Mouse (Mus musculus) limb, embryonic 15.5 days (tissue): ENCODE results near the gene Ttc5. TPM values are rescaled to one million over a fixed set of nuclear protein-coding genes. Genes with fewer than 3 reads are reported as not detected.
"Not testable (repeated sequence)": the region's sequence is repeated elsewhere in the genome, so short reads cannot be mapped to it uniquely, and the experiment has no call there.

Experiments
- ATAC-seq: fragments of 200-750 bp; cut with Nextera tagmentation; 2 replicates; pipeline ENCODE4 v1.8.0; 2017; ENCODE audit warnings: low read depth, moderate TSS enrichment; ENCODE audit not compliant: insufficient number of reproducible peaks, low FRiP score, low TSS enrichment
- H3K27ac ChIP-seq: fragments of 300-500 bp; sonication (generic); 2 replicates; pipeline ENCODE4 v1.5.1; 2015; ENCODE audit warnings: moderate library complexity, mild to moderate bottlenecking, inconsistent platforms
- H3K27me3 ChIP-seq: fragments of 300-500 bp; sonication (generic); 2 replicates; pipeline ENCODE4 v1.6.1; 2015; ENCODE audit warnings: inconsistent platforms
- H3K36me3 ChIP-seq: fragments of 300-500 bp; sonication (generic); 2 replicates; pipeline ENCODE4 v1.6.1; 2015; ENCODE audit warnings: inconsistent platforms
- H3K4me1 ChIP-seq: fragments of 300-500 bp; sonication (generic); 2 replicates; pipeline ENCODE4 v1.6.1; 2015; ENCODE audit warnings: inconsistent platforms
- H3K4me2 ChIP-seq: fragments of 300-500 bp; sonication (generic); 2 replicates; pipeline ENCODE4 v1.6.1; 2015; ENCODE audit warnings: mild to moderate bottlenecking, inconsistent platforms
- H3K4me3 ChIP-seq: fragments of 300-500 bp; sonication (generic); 2 replicates; pipeline ENCODE4 v1.5.1; 2015; ENCODE audit warnings: mild to moderate bottlenecking, inconsistent platforms
- H3K9ac ChIP-seq: fragments of 300-500 bp; sonication (generic); 2 replicates; pipeline ENCODE4 v1.6.1; 2015; ENCODE audit warnings: inconsistent platforms
- H3K9me3 ChIP-seq: fragments of 300-500 bp; sonication (generic); 2 replicates; pipeline ENCODE4 v1.6.1; 2016; ENCODE audit warnings: inconsistent platforms
- WGBS: fragments of 180-500 bp; shearing (Covaris S2); methylation state at CpG from one replicate; pipeline ENCODE4 v1.1.7; 2015; 5-methylcytosine and 5-hydroxymethylcytosine counted together
- polyA plus RNA-seq: library from polyadenylated mRNA; unstranded; fragments of >200 nt; fragmentation: Nextera tagmentation; extraction: Ambion mirVana; gene quantifications from 2 replicates; pipeline ENCODE4 v1.2.1, GENCODE M21; 2015

The Ttc5 gene
- 59.8 and 63.1 TPM in 2 replicates for polyA plus RNA-seq

GRCm38 (mm10) chr14:50785251-50785637, at the start of gene Ttc5:
TSS of gene Ttc5 (minus strand) at chr14:50785519.
- H3K27ac ChIP-seq: peak within 1 kb of the TSS; percentile 76
- peak within 1 kb of the TSS; percentile 43 for H3K4me2 ChIP-seq
- no peaks in the 10 kb centered on the region for H3K27me3 ChIP-seq
- peaks cover 14% of the 10 kb centered on the region for H3K36me3 ChIP-seq
- peak; percentile 48; the same call in 1 of the 2 replicates for ATAC-seq
- peak within 1 kb of the TSS; percentile 61 for H3K9ac ChIP-seq
- no peaks in the 10 kb centered on the region for H3K9me3 ChIP-seq
- peaks cover 6% of the 10 kb centered on the region for H3K4me1 ChIP-seq
- WGBS: under 1% methylated on average over 21 of the region's 21 CpGs
- peak within 1 kb of the TSS; percentile 84 for H3K4me3 ChIP-seq

- no peaks in the 10 kb centered on the region for H3K4me1 ChIP-seq
- no peak overlapping the region for H3K4me3 ChIP-seq
- no peak overlapping the region for H3K27ac ChIP-seq
- no peak for ATAC-seq
- peaks cover 3% of the 10 kb centered on the region; the same call in 1 of the 2 replicates for H3K36me3 ChIP-seq
- 47% methylated on average over 2 of the region's 2 CpGs for WGBS
- H3K4me2 ChIP-seq: no peak overlapping the region
- no peak overlapping the region for H3K9ac ChIP-seq
- no peaks in the 10 kb centered on the region for H3K9me3 ChIP-seq
- H3K27me3 ChIP-seq: no peaks in the 10 kb centered on the region
Measured at GRCm38 (mm10) chr14:50834435-50834834, 49.1 kb upstream of the Ttc5 start.

- no peaks in the 10 kb centered on the region for H3K4me1 ChIP-seq
- no peak overlapping the region for H3K4me2 ChIP-seq
- no peaks in the 10 kb centered on the region for H3K9me3 ChIP-seq
- no peak overlapping the region for H3K27ac ChIP-seq
- WGBS: 84% methylated on average over 10 of the region's 10 CpGs
- H3K27me3 ChIP-seq: no peaks in the 10 kb centered on the region
- no peak overlapping the region for H3K9ac ChIP-seq
- no peak overlapping the region for H3K4me3 ChIP-seq
- ATAC-seq: no peak
- peaks cover 4% of the 10 kb centered on the region; the same call in 1 of the 2 replicates for H3K36me3 ChIP-seq
Measured at GRCm38 (mm10) chr14:50833964-50834363, 48.6 kb upstream of the Ttc5 start.

GRCm38 (mm10) chr14:50829878-50830277, 44.6 kb upstream of the Ttc5 start:
- Histone ChIP-seq H3K9me3 (no peaks in the 10 kb centered on the region), H3K4me3 (no peak overlapping the region), H3K27ac (no peak overlapping the region), H3K4me1 (no peaks in the 10 kb centered on the region), H3K4me2 (no peak overlapping the region), H3K9ac (no peak overlapping the region), H3K27me3 (no peaks in the 10 kb centered on the region), H3K36me3 (peaks cover 19% of the 10 kb centered on the region)
- 78% methylated on average over 3 of the region's 3 CpGs for WGBS
- no peak for ATAC-seq

- no peak for ATAC-seq
- WGBS: 83% methylated on average over 4 of the region's 4 CpGs
- no peak overlapping the region for H3K9ac ChIP-seq
- H3K36me3 ChIP-seq: peaks cover 48% of the 10 kb centered on the region
- H3K4me1 ChIP-seq: no peaks in the 10 kb centered on the region
- no peak overlapping the region for H3K4me2 ChIP-seq
- no peak overlapping the region for H3K27ac ChIP-seq
- H3K9me3 ChIP-seq: no peaks in the 10 kb centered on the region
- no peak overlapping the region for H3K4me3 ChIP-seq
- H3K27me3 ChIP-seq: no peaks in the 10 kb centered on the region
Measured at GRCm38 (mm10) chr14:50826579-50826978, 41.3 kb upstream of the Ttc5 start.

- no peak for ATAC-seq
- H3K4me2 ChIP-seq: no peak overlapping the region
- no peaks in the 10 kb centered on the region for H3K27me3 ChIP-seq
- no peaks in the 10 kb centered on the region for H3K4me1 ChIP-seq
- no peak overlapping the region for H3K9ac ChIP-seq
- H3K27ac ChIP-seq: no peak overlapping the region
- no peak overlapping the region for H3K4me3 ChIP-seq
- 90% methylated on average over 9 of the region's 9 CpGs for WGBS
- peaks cover 69% of the 10 kb centered on the region for H3K36me3 ChIP-seq
- no peaks in the 10 kb centered on the region for H3K9me3 ChIP-seq
Measured at GRCm38 (mm10) chr14:50824219-50824618, 38.9 kb upstream of the Ttc5 start.

- 80% methylated on average over 2 of the region's 2 CpGs for WGBS
- peaks cover 65% of the 10 kb centered on the region for H3K36me3 ChIP-seq
- no peaks in the 10 kb centered on the region for H3K9me3 ChIP-seq
- no peak for ATAC-seq
- no peak overlapping the region for H3K9ac ChIP-seq
- no peaks in the 10 kb centered on the region for H3K4me1 ChIP-seq
- no peak overlapping the region for H3K4me3 ChIP-seq
- no peak overlapping the region for H3K27ac ChIP-seq
- H3K4me2 ChIP-seq: no peak overlapping the region
- no peaks in the 10 kb centered on the region for H3K27me3 ChIP-seq
Measured at GRCm38 (mm10) chr14:50823240-50823639, 37.9 kb upstream of the Ttc5 start.

- Histone ChIP-seq H3K9me3 (no peaks in the 10 kb centered on the region), H3K4me2 (no peak overlapping the region), H3K27me3 (no peaks in the 10 kb centered on the region), H3K27ac (no peak overlapping the region), H3K9ac (no peak overlapping the region), H3K4me1 (peaks cover 4% of the 10 kb centered on the region), H3K4me3 (no peak overlapping the region), H3K36me3 (peaks cover 62% of the 10 kb centered on the region)
- ATAC-seq: no peak
- WGBS: 95% methylated on average over 2 of the region's 2 CpGs
Measured at GRCm38 (mm10) chr14:50813060-50813459, 27.7 kb upstream of the Ttc5 start.

- Histone ChIP-seq H3K4me1 (peaks cover 4% of the 10 kb centered on the region), H3K9me3 (no peaks in the 10 kb centered on the region), H3K27me3 (no peaks in the 10 kb centered on the region), H3K4me3 (peak within 1 kb of the TSS; percentile 56), H3K9ac (peak within 1 kb of the TSS; percentile 47), H3K27ac (peak within 1 kb of the TSS; percentile 91), H3K4me2 (peak within 1 kb of the TSS; percentile 58), H3K36me3 (peaks cover 20% of the 10 kb centered on the region)
- peak; percentile 98 for ATAC-seq
- WGBS: 1% methylated on average over 42 of the region's 42 CpGs
Measured at GRCm38 (mm10) chr14:50807487-50808072, 22.3 kb upstream of the Ttc5 start, which contains the start of the genes Ccnb1ip1 and Parp2. TSS of gene Ccnb1ip1 (minus strand) at chr14:50807732. TSS of gene Parp2 (plus strand) at chr14:50807841.

- Histone ChIP-seq H3K4me2 (peak overlapping the region; percentile 58), H3K4me3 (peak overlapping the region; percentile 56; the same call in 1 of the 2 replicates)
- H3K9ac ChIP-seq, H3K27me3 ChIP-seq, H3K4me1 ChIP-seq, H3K9me3 ChIP-seq, H3K36me3 ChIP-seq, ATAC-seq, H3K27ac ChIP-seq: not testable (repeated sequence)
- WGBS: 82% methylated on average over 5 of the region's 5 CpGs
Measured at GRCm38 (mm10) chr14:50806469-50806868, 21.1 kb upstream of the Ttc5 start.

GRCm38 (mm10) chr14:50804683-50805082, 19.4 kb upstream of the Ttc5 start:
- WGBS: 71% methylated on average over 13 of the region's 13 CpGs
- Histone ChIP-seq H3K27ac (no peak overlapping the region), H3K27me3 (no peaks in the 10 kb centered on the region), H3K9ac (no peak overlapping the region), H3K4me3 (no peak overlapping the region), H3K36me3 (no peaks in the 10 kb centered on the region), H3K4me2 (no peak overlapping the region), H3K4me1 (peaks cover 6% of the 10 kb centered on the region), H3K9me3 (no peaks in the 10 kb centered on the region)
- ATAC-seq: no peak

GRCm38 (mm10) chr14:50802843-50803562, 17.7 kb upstream of the Ttc5 start:
- 61% methylated on average over 4 of the region's 4 CpGs for WGBS
- ATAC-seq: no peak
- no peak overlapping the region for H3K4me2 ChIP-seq

More at GRCm38 (mm10) chr14:50802843-50803562, 17.7 kb upstream of the Ttc5 start:
- Histone ChIP-seq H3K27ac (no peak overlapping the region), H3K4me3 (no peak overlapping the region), H3K27me3 (no peaks in the 10 kb centered on the region), H3K36me3 (no peaks in the 10 kb centered on the region), H3K4me1 (peaks cover 2% of the 10 kb centered on the region; the same call in 1 of the 2 replicates), H3K9ac (no peak overlapping the region), H3K9me3 (no peaks in the 10 kb centered on the region)
